Mouse (Mus musculus): ENCODE data around the gene Vmn2r40. TPM values are rescaled to one million over a fixed set of nuclear protein-coding genes. Genes with fewer than 3 reads are reported as not detected.
"Not testable (repeated sequence)": the region's sequence is repeated elsewhere in the genome, so short reads cannot be mapped to it uniquely, and the experiment has no call there.

Gene Vmn2r40
- not detected for polyA plus RNA-seq (2017; shearing (Covaris generic))

- ATAC-seq: not testable (repeated sequence)
Measured at GRCm38 (mm10) chr7:8931335-8931734, at the start of gene Vmn2r40. Gene Vmn2r40, minus strand, starts transcription at chr7:8931435.

Other genes with a start within 250 kb of the Vmn2r40 start
- not detected for gene Vmn2r39, start 99.4 kb upstream of the Vmn2r40 start, polyA plus RNA-seq (2017; shearing (Covaris generic))
- gene Vmn2r38, start 166.4 kb upstream of the Vmn2r40 start, polyA plus RNA-seq (2017; shearing (Covaris generic)): not detected

All from CD4-positive, CD25-positive, alpha-beta regulatory T cell, adult 4 months (primary cell).